Mouse (Mus musculus) brown adipose tissue, adult 24 weeks (tissue): ENCODE measurements at regions not wholly inside any gene's neighbourhood (a gene's known extent, or its start where the extent isn't known, plus 50 kb on each side); places are given as distances from the start of the nearest gene placed in this dataset.

Source experiments
- H3K27ac ChIP-seq: fragments of 200-500 bp; replicated peaks from 2 replicates; pipeline ENCODE4 v1.5.1; 2012; ENCODE audit warnings: low read depth, mild to moderate bottlenecking, low read length
- H3K4me1 ChIP-seq: fragments of 200-500 bp; 2 replicates; pipeline ENCODE4 v1.6.1; 2012; ENCODE audit warnings: low read length, mixed read lengths; ENCODE audit not compliant: control insufficient read depth, insufficient read depth, insufficient read length
- H3K4me3 ChIP-seq: fragments of 200-500 bp; 2 replicates; pipeline ENCODE4 v1.5.1; 2012; ENCODE audit warnings: low read depth, mild to moderate bottlenecking, low read length, moderate library complexity; ENCODE audit not compliant: insufficient read depth

GRCm38 (mm10) chr13:37492115-37493001, 147.3 kb downstream of the Ly86 start:
- Histone ChIP-seq H3K27ac (no peak overlapping the region), H3K4me3 (no peak overlapping the region), H3K4me1 (peaks cover 2% of the 10 kb centered on the region; the same call in 1 of the 2 replicates)

- Histone ChIP-seq H3K27ac (no peak overlapping the region), H3K4me1 (peaks cover 2% of the 10 kb centered on the region; the same call in 1 of the 2 replicates), H3K4me3 (no peak overlapping the region)
These were observed 148.3 kb downstream of the Ly86 start for GRCm38 (mm10) chr13:37493331-37493730.

GRCm38 (mm10) chr13:37495272-37495932, 150.4 kb downstream of the Ly86 start:
- Histone ChIP-seq H3K27ac (peak overlapping the region; percentile 51; the same call in 1 of the 2 replicates), H3K4me3 (no peak overlapping the region), H3K4me1 (peaks cover 2% of the 10 kb centered on the region; the same call in 1 of the 2 replicates)

GRCm38 (mm10) chr13:37497986-37498385, 153.0 kb downstream of the Ly86 start:
- no peak overlapping the region for H3K27ac ChIP-seq
- H3K4me3 ChIP-seq: no peak overlapping the region
- peaks cover 2% of the 10 kb centered on the region; the same call in 1 of the 2 replicates for H3K4me1 ChIP-seq

GRCm38 (mm10) chr13:37500668-37501286, 155.8 kb downstream of the Ly86 start:
- Histone ChIP-seq H3K4me3 (no peak overlapping the region), H3K4me1 (0 out of 2 replicates have a peak, but pooled peaks cover 3% of the 10 kb centered on the region)

GRCm38 (mm10) chr13:37503449-37503848, 158.4 kb downstream of the Ly86 start:
- no peak overlapping the region for H3K4me3 ChIP-seq
- peaks cover 19% of the 10 kb centered on the region for H3K4me1 ChIP-seq
- H3K27ac ChIP-seq: 0 out of 2 replicates have a peak overlapping the region, but pooled peaks have one; percentile 1

More at GRCm38 (mm10) chr13:37500668-37501286, 155.8 kb downstream of the Ly86 start:
- H3K27ac ChIP-seq: no peak overlapping the region

GRCm38 (mm10) chr13:37503898-37504297, 158.9 kb downstream of the Ly86 start:
- Histone ChIP-seq H3K4me1 (peaks cover 23% of the 10 kb centered on the region), H3K27ac (peak overlapping the region; percentile 31), H3K4me3 (no peak overlapping the region)

GRCm38 (mm10) chr13:37504373-37504772, 159.4 kb downstream of the Ly86 start:
- Histone ChIP-seq H3K27ac (peak overlapping the region; percentile 51; the same call in 1 of the 2 replicates), H3K4me1 (peaks cover 25% of the 10 kb centered on the region), H3K4me3 (no peak overlapping the region)

GRCm38 (mm10) chr13:37505617-37506016, 160.6 kb downstream of the Ly86 start:
- peak overlapping the region; percentile 92 for H3K27ac ChIP-seq
- peaks cover 37% of the 10 kb centered on the region for H3K4me1 ChIP-seq
- no peak overlapping the region for H3K4me3 ChIP-seq

GRCm38 (mm10) chr13:37506046-37506445, 161.0 kb downstream of the Ly86 start:
- Histone ChIP-seq H3K27ac (peak overlapping the region; percentile 92), H3K4me3 (no peak overlapping the region), H3K4me1 (peaks cover 39% of the 10 kb centered on the region)

GRCm38 (mm10) chr13:37506701-37507100, 161.7 kb downstream of the Ly86 start:
- Histone ChIP-seq H3K4me1 (peaks cover 44% of the 10 kb centered on the region), H3K27ac (peak overlapping the region; percentile 92), H3K4me3 (no peak overlapping the region)

GRCm38 (mm10) chr13:37507146-37507545, 162.1 kb downstream of the Ly86 start:
- H3K27ac ChIP-seq: peak overlapping the region; percentile 92
- peaks cover 46% of the 10 kb centered on the region for H3K4me1 ChIP-seq
- no peak overlapping the region for H3K4me3 ChIP-seq

- H3K27ac ChIP-seq: peak overlapping the region; percentile 88
- no peak overlapping the region for H3K4me3 ChIP-seq
- peaks cover 52% of the 10 kb centered on the region for H3K4me1 ChIP-seq
These were observed 163.7 kb downstream of the Ly86 start for GRCm38 (mm10) chr13:37508385-37509351.

GRCm38 (mm10) chr13:37509352-37509851, 164.4 kb downstream of the Ly86 start:
- Histone ChIP-seq H3K4me3 (no peak overlapping the region), H3K4me1 (peaks cover 53% of the 10 kb centered on the region), H3K27ac (peak overlapping the region; percentile 90)
